Mouse (Mus musculus): ENCODE results near the gene Larp7. TPM values are rescaled to one million over a fixed set of nuclear protein-coding genes. Genes with fewer than 3 reads are reported as not detected.

Gene Larp7
- 57.1 and 105 TPM in 2 replicates for polyA plus RNA-seq (2012; rRNA removed)

DNA sequence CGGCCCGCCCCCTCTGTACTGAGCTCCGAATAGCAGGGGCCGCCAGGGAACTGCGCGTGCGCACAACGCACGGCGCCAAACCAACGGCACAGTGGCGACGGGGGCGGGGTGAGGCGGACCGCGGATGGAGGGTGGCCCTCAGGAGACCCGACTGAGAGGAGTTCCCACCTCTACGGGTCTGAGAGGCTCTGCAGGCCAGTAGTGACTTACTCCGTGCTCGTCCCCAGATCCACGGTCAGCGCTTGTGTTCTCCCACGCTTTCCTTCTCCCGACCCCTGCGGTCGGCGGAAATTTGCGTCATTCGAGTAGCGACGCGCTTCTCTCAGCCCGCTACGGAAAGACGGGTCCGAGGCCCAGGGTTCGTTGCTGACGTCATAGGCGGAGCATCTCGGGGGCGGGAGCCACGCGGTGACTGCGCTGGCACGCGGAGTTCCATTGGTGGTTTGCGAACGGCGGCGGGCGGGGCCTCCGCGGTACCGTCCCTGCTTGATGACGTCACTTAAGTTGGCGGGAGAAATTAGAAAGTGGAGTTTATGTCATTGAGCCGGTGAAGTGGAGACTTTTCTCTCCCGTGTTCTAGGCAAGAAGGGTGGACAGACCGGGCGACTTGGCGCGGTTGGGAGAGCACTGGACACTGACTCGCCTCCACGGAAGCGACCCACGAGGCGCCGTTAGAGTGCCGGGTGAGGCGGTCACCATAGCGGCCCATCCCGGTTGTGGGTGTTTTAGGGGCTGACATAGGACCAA is at the start of gene Larp7, which contains the start of gene Zgrf1:
Larp7 (minus strand) TSS at position 377 of the 747 bp plus-strand sequence.
Zgrf1 (plus strand) TSS at position 517 of the 747 bp plus-strand sequence.

DNA sequence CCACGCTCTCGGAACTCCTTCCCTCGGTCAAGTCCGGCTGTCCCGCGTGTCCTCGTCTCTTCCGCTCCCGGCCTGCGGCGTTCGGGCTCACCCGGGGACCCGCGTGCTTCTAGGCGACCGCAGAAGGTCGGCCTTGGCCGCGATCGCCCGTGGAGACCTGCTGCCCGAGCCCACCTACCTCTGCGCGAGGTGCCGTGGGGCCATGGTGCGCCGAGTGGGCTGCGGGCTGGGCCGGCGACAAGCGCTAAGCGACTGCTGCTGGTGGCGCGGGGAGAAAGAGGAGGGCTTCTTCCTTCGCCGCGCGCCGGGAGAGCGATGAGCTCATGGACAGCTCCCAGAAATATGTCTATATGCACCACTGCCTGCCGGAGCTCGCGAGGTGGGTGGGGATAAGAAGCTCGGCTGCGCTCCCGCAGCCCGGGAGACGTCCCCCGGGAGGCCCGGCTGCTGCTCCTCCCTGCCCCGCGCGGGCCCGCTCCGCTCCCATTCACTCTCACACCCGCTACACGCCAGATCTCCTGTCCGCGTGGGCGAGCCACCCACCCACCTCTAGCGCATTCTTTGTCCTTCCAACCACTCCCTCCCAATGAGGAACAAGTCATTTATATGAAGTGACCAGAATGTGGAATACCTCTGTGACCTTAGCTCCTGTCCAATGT is 54.3 kb downstream of the Larp7 start, which contains the start of gene Ank2:
Ank2 (minus strand) TSS at position 609 of the 659 bp plus-strand sequence.

Other genes with a start within 250 kb of the Larp7 start
- 57.9 and 60.3 TPM in 2 replicates for gene Ank2, start 54.0 kb downstream of the Larp7 start, polyA plus RNA-seq (2012; rRNA removed)
- gene Zgrf1, start 140 bp upstream of the Larp7 start, polyA plus RNA-seq (2012; rRNA removed): 20.8 and 24.2 TPM in 2 replicates
- gene Neurog2, start 79.8 kb upstream of the Larp7 start, polyA plus RNA-seq (2012; rRNA removed): 45.2 and 72.5 TPM in 2 replicates
- 2.6 and 2.8 TPM in 2 replicates for gene Alpk1, start 227.2 kb upstream of the Larp7 start, polyA plus RNA-seq (2012; rRNA removed)
- 2.6 and 2.9 TPM in 2 replicates for gene Tifa, start 236.5 kb upstream of the Larp7 start, polyA plus RNA-seq (2012; rRNA removed)

Data from central nervous system, embryonic 11.5 days (tissue).